Mouse (Mus musculus) liver, adult 2 months (tissue): ENCODE measurements at regions not wholly inside any gene's neighbourhood (a gene's known extent, or its start where the extent isn't known, plus 50 kb on each side); places are given as distances from the start of the nearest gene placed in this dataset.

Experiments used
- CTCF ChIP-seq: fragments of 200-500 bp; IDR thresholded peaks from 2 replicates; pipeline ENCODE4 v1.5.1; 2011; ENCODE audit warnings: low read depth, low read length, control low read depth
- POLR2A ChIP-seq: fragments of 200-500 bp; IDR thresholded peaks from 2 replicates; pipeline ENCODE4 v1.6.1; 2011; ENCODE audit warnings: low read length, control low read depth; ENCODE audit not compliant: insufficient read depth; ENCODE audit errors: extremely low read depth

DNA sequence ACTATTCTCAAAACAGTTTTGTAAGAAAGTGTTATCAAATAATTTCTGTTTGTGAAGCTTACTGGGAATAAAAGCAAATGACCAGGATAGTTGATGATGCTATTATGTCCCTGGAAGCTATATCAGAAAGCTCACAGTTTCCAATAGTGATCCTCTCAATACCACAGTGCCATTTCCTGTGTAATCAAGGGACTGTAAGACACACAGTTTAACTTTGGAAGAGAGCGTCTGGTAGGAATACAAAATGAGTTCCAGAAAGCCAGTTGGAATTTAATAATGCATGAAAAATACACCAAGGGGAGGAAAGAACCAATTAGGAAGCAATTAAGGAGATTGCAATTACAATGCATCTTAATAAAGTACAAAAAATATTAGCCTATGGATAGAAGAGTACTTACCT, 393.7 kb downstream of the Fam181b start:
- no peak for TF ChIP-seq POLR2A
- no peak for TF ChIP-seq CTCF
